Mouse (Mus musculus): Measurements from ENCODE around the gene Gramd1c.

Gene Gramd1c

DNA sequence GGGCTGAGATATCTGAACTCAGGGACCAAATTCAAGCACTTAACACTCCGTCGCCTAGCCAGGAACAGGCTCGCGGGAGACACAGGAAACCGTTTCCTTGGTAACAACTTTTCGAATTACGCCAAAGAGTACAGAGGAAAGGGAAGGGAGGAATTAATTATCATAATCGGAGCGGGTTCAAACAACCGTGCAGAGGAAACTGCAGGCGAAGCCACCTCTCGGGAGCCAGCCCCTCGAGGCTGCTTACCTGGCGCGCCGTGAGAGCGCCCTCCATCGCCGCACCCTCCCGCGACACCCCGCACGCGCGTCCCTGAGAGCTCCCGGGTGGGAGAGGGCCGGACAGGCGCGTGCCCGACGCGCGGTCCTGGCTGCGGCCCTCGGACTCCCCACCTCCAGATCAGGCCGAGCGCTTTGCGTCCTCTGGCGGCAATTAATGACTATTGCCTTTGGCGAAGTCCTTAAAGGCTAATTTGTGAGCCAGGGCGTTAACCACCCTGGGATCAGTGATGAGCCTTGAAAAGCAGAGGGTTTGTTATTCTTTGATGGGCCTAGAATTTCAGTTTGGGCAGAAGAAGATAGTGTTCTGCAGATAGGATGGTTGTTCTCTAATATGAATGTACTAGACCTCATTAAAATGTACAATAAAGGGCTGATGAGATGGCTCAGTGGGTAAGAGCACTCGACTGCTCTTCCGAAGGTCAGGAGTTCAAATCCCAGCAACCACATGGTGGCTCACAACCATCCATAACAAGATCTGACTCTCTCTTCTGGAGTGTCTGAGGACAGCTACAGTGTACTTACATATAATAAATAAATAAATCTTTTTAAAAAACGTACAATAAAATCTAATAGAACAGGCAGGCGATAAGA, at the start of gene Gramd1c:
Gene Gramd1c, minus strand, starts transcription at position 321 of the 870 bp plus-strand sequence.
- peak; percentile 57 for DNase-seq (ENCODE audit: low spot score)

DNA sequence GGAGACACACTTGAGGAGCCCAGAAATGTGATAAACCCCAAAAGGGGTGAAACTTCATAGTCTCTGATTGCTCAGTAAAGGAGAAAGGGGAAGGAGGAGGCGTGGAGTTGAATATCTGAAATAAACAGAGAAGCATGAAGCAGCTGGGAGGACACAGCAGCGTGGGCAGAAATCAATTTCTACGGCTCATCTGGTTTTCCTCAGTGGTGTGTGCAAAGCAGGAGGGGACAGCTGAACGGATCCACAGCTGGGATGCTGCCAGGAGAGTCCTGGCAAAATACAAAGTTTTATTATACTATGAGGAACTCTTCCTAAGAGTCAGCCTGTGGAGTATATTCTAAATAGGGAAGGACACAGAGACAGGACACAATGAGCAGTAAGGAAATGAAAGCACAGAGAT, 45.9 kb upstream of the Gramd1c start:
- no peak for DNase-seq (ENCODE audit: low spot score)

DNA sequence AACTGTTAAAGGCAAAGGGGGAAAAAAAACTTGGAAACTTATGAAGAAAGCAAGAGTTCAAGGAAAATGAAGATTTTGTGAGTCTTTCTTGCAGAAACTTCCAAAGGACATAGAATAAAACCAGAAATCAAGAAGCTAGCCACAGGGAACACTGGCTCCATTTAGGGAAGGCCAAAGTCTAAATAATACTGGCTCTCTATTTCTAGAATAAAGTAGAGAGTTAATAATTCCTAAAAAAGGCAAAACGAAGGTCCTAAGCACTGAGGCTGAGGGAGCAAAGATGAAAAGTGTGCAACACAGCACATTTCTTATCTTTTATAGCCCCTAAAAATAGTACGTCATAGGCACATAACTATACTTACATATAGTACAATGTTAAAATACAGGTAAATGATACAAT, 42.1 kb upstream of the Gramd1c start:
- DNase-seq (ENCODE audit: low spot score) = no peak

DNA sequence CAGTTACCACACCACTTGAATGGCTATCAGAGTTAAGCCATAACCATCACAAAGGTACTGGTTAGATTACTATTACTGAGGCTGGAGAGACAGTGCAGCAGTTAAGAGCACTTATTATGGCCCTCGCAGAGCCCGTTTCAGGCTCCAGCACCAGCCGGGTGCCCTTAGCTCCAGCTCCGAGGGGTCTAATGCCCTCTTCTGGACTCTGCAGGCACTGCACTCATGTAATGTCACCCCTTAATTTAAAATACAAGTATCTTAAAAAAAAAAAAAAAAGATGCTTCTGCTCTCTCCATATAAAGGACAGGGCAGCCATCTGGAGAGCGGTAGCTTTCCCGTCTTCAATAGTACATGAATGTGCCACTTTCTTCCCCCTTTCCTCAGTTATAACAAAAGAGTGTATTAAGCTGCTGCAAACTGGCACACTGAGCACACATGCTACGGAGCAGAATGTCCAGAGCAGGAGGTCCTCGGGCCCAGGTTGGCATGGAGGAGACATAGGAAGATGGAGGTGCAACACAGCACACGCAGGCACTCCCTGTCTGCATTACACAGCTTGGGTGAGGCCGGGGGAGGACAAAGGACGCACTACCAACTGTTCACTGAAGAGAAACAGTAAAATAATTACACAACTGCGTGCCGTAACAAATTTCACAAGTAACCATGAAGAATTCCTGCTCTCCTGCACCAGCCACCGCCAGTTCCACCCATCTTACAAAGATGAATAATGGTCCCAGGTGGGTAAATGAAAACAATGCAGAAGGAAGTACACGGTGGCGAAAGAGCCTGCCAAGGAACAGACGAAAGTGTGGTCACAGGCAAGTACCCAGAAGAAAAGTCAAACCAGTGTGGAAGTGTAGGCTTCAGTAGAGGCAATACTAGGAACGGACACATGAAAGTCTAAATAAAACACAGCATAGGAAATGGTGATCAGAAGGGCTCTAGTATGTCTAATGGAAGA, 40.9 kb upstream of the Gramd1c start:
- no peak for DNase-seq (ENCODE audit: low spot score)

DNA sequence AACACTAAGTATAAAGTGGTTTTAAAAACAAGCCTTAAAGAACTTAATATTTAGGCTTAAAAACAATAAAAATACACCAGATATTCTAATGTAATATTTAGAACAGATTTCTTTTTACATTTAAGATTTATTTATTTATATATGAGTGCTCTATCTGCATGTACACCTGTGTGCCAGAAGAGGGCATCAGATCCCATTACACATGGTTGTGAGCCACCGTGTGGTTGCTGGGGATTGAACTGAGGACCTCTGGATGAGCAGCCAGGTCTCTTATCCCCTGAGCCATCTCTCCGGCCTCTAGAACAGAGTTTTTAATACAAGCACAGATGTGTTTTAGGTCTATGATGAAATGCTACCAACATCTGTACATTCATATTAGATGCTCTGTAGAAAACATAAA, 39.8 kb upstream of the Gramd1c start:
- no peak for DNase-seq (ENCODE audit: low spot score)

DNA sequence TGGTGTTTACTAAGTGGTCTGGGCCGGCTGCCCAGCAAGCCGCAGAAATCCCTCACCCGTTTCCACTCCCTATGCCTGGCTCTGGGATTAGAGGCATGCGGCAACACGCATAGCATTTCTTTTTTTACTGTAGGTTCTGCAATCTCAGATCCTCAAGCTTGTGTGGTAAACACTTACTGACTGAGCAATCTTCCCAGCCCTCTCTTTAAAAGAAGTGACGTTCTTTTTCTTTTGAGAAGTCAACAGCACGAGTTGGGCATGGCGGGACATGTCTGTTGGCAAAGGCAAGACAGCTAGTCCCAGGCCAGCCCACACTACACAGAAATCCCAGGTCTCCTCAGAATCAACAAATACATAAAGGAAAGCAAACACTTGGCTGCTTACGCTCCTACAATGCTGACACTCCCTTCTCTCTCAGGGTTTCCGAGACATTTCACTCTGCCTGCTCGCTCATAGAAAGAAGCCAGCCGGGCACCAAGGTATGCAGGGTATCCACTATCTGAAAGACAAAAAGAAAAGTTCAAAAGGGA, 38.1 kb upstream of the Gramd1c start:
- peak; percentile 14 for DNase-seq (ENCODE audit: low spot score)

DNA sequence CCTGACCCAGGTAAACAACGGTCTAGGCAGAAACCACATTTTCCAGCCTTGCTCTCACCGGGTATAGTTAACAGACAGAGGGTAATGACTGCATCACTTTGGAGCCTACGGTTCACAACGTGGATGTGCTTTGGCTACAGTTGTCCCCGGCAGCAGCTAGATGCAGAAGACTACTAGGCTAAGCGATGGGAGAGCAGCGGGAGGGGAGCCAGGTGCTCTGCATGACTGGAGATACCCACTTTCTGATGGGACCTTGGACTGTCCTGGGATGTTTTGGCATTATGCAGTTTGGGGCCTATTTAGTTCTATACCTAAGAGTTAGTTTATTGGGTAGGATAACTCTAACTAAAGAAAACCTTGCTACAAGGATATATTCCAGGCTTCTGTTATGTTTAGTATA, 36.2 kb upstream of the Gramd1c start:
- DNase-seq (ENCODE audit: low spot score) = no peak

DNA sequence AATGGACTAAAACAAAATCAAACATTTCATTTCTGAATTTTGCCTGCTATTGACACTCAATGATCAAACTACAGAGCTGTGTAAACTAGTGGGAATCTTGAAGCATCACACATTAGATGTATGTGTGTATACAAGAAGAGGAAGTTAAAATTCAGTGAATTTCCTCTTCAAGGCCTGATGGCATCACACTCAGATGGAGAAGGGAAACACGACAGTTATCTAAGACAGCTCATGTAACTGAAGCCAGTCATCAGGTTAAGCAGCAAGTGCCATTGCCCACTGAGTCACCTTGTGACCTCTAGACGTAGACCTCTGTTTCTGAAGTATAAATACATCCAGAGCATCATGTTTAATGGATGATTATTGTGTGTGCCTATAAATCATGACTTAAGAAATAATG, 24.5 kb upstream of the Gramd1c start:
- DNase-seq (ENCODE audit: low spot score) = no peak

DNA sequence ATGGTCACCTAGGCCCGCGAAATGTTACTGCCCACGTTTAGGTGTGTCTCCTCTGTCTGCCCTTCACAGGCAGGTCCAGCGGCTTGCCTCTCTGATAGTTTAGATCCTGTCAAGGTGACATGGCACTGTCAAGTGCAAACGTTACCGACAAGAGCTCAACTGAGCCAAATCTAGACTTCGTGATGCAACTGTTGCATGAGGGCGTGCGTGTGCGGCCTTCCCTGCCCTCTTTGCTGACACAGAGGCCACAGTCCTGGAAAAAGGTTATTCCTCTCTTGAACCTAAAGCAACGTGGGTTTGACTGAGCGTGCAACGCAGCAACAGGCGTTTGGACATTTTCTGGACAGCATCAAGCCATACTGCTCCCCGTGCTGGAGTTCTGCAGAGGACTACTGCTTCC, 1.8 kb downstream of the Gramd1c start:
- no peak for DNase-seq (ENCODE audit: low spot score)

DNA sequence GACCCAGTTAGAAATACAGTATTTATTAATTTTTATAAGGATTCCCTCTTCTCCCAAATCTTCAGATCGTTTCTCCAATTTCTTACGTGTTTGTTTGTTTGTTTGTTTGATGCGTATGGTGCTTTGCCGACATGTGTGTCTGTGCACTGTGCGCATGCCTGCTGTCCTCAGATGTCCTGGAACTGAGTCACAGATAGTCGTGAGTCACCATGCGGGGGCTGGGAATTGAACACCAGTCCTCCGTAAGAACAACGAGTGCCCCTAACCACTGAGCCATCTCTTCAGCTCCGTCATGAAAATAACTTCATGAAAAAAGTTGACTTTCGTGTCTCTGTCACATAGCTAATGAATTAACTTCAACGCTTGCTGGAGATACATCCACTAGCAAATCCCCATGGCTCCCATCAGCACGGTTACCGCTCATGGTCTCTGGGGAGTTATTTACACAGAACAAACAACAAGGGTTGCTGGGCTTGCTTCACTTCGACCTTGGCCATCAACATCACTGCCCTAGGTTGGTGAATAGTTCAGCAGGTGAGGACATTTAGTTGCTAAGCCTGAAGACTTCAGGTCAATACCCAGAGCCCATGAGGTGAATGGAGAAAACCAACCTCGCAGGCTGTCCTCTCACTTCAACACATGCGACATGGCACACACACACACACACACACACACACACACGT, 2.4 kb downstream of the Gramd1c start:
- no peak for DNase-seq (ENCODE audit: low spot score)

DNA sequence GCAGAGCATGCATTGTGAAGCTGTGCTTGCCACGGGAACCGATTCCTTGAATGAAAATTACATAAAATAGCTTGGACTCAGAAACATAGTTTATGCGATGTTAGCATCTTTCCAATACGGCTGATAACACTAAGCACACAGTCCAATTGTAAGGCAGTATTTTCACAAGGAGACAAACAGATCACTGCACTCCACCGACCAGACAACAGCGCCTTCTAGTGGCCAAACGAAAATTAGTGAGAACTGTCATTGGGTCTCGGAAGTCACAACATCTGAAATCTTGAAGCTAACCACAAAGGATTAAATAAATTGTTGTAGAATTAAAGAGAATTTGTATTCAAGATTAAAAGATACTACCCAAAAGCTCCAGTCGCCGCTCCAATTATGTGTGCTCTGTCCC, 4.4 kb downstream of the Gramd1c start:
- DNase-seq (ENCODE audit: low spot score) = peak; percentile 65

DNA sequence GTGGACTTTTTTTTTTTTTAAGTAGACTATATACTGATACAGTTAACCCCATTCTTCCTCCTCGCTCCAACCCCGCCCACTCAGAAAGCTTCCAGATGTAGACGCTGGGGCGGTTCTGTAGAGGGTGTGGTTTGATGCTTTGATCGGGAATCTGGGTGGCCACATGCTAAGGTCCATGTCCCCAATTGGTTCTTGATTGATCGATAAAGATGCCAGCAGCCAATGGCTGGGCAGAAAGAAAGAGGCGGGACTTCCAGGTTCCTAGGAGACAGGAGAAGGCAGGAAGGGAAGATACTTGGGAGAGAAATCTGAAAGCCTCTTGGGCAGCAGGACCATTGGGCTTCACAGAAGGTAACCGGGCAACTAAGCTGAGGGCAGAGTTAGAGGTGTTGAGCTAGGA, 7.4 kb downstream of the Gramd1c start:
- no peak for DNase-seq (ENCODE audit: low spot score)

DNA sequence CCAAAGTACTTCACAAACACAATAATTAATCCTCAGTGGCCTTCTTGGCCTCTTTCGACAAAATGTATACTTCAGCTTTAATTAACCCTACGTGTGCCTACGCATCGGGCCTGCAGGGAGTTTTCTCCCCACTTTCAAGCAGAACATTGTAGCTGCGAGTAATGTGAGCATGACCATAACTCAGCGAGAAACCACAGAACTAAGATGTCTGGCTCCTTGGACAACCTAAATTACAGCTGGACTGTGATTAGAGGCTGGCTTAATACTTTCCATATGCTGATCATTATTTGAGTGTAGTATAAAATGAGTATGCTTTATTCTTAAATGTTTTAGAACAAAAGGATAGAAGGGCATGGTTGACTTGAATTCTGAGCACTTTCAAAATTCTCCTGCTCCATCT, 9.9 kb downstream of the Gramd1c start:
- DNase-seq (ENCODE audit: low spot score) = no peak

DNA sequence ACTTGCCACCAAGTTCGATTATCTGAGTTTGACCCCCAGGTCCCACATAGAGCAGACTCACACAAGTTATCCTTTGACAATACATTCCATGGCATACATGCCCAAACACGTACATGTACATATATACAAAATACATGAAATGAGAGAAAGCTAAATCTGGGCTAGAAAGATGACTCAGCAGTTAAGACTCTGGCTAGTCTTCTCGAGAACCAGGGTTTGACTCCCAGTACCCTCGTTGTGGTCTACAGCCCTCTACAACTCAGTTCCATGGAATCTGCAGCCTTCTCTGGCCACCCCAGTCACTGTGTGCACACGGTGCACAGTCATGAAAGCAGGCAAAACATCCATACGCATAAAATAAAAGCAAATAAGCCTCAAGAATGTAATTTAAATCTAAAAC, 10.8 kb downstream of the Gramd1c start:
- DNase-seq (ENCODE audit: low spot score) = no peak

DNA sequence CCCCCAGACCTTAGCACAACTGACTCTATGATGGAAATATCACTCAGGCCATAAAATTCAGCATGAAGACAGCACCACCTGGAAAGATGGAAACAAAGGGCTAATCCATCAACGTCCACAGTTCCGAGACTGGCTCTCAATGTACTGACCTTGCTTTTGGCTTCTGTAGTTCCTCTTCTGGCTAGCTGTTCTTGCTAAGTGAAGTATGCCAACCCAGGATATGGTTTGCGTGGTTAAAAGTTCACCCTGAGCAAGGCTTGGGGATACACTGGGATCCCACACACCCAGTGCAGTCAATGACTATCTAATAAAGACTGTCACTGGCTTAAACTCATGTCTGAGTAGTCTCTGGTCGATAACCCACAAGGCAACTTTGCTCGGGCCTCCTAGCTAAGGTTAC, 13.0 kb downstream of the Gramd1c start:
- no peak for DNase-seq (ENCODE audit: low spot score)

DNA sequence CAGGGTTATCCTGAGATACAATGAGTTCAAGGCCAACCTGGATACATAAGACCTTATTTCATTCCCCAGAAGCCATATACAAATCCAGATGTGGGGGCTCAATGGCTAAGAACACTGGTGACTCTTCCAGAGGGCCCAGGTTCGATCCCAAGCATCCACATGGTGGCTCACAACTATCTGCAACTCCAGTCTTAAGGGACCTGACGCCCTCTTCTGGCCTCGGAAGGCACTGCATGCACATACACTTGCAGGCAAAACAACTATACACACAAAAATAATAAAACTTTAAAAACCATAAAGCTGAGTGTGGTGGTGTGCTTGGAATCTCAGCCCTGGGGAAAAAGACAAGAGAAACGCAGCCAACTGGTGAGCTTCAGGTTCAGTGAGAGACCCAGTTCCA, 24.0 kb downstream of the Gramd1c start:
- DNase-seq (ENCODE audit: low spot score) = no peak

DNA sequence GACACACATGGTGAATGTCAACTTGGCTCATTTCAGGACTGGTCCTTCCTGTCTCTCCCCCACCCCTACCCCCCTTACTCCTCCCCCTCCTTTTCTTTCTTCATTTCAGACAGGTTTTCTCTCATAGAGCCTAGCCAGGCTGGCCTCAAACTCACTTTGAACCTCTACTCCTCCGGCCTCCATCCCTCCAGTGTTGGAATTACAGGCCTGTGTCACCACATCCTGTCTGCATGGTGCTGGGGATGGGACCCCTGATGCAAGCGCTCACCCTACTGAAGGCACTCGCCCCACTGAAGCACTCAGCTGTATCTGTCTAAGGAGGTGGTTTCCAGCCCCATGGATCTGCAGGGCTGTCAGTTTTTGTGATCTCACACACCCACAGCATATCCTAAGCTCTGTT, 27.9 kb downstream of the Gramd1c start:
- no peak for DNase-seq (ENCODE audit: low spot score)

DNA sequence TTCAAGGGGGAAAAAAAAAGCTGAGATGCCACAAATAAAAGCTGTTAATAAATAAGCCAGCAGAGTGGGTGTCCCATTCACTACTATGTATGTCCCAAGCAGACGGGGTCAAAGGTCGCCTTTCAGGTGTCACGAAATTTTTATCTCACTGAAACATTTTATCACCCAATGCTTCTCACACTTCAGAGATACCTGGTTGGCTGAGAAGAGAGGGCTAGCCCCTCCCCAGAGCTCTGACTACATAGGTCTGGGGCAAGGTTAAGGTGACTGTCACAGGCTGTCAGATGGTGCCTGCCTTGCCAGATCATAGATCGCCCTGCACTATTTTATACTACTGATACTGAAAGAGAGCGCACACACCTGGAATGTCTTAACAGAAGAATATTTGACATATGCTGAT, 29.8 kb downstream of the Gramd1c start:
- no peak for DNase-seq (ENCODE audit: low spot score)

DNA sequence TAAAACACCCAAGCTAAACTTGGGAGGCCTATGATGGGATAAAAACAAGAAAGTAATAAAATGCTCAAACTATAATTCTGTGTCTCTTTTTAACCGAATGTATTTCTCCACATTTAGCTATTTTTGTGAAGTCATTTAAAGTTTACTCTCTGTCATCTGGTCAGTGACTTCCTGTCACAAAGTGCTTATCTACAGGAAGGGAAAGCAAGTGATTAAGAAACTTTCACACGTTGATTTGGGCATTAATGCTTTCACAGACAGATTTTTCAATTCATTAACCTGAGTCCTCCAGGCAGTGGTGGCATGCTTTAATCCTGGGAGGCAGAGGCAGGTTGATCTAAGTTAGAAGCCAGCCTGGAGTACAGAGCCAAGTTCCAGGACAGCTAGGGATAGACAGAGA, 33.9 kb downstream of the Gramd1c start:
- no peak for DNase-seq (ENCODE audit: low spot score)

DNA sequence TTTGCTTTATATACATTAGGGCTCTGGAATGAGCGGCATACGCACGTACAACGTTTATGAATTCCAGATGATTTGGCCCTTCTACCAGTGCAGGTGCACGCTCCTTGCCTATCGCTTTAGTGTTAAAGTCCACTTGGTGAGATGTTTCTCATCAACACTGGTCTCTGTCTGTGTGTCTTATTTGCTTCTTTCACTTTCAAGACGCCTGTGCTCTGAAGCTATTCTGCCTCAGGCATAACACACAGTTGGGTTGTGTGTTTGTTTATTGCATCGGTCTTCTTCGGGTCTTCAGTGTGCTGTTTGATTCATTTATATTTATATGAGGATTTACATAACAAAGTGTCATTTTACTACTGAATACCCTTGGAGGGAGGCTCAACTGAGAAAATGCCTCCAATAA, 36.3 kb downstream of the Gramd1c start:
- DNase-seq (ENCODE audit: low spot score) = no peak

DNA sequence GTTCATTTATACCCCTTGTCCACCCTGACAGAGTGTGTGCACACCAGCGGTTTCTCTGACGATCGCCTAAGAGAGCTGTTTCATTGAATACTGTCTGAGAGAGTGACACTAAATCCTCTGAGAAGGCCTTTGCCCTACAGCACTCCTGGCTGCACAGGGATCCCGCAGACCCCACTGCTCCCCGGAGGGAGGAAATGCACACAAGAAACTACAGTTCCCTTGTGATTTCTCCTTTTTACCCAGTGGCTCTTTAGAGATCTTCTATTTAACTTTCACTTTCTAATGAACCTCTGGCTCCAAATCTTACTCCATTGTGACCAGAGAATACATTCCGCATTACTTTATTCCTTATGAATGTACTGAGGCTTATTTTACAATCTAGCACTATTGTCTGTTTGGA, 36.9 kb downstream of the Gramd1c start:
- DNase-seq (ENCODE audit: low spot score) = no peak

DNA sequence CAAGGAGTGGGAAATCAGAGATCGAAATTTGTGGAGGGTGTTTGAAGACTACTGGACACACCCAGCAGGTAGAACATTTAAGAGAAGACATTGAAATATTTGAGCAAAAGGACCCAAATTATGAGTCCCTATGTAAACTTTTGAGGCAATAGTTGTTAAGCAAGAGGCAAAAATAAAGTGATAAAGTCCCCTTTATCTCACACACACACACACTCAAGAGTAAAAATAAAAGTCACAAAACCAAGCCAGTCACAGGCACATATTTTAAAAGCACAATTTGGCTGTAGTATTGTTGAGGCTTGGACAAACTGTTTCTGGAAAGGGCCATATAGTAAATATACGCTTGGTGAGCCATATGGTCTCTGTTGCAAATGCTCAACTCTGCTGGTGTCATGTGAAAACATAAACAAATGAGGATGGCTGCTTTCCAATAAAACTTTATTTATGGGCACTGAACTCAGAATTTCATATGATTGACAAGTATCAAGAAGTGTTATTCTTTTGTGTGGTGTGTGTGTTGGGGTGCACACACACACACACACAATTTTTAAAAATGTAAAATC, 44.1 kb downstream of the Gramd1c start:
- no peak for DNase-seq (ENCODE audit: low spot score)

Data from lung, postnatal 25 days (tissue).